Mouse (Mus musculus) hindbrain, embryonic 15.5 days (tissue): ENCODE measurements at regions not wholly inside any gene's neighbourhood (a gene's known extent, or its start where the extent isn't known, plus 50 kb on each side); places are given as distances from the start of the nearest gene placed in this dataset.
A peak's percentile ranks its signal among the peaks of the same experiment; 100 is the strongest.

Experiments
- ATAC-seq: fragments of 200-750 bp; cut with Nextera tagmentation; 2 replicates; pipeline ENCODE4 v1.8.0; 2017; ENCODE audit warnings: low read depth, moderate number of reproducible peaks, moderate TSS enrichment; ENCODE audit not compliant: low FRiP score
- H3K27ac ChIP-seq: fragments of 300-500 bp; sonication (generic); replicated peaks from 2 replicates; pipeline ENCODE4 v1.5.1; 2015; ENCODE audit warnings: mild to moderate bottlenecking, inconsistent platforms
- H3K27me3 ChIP-seq: fragments of 300-500 bp; sonication (generic); 2 replicates; pipeline ENCODE4 v1.6.1; 2015; ENCODE audit warnings: control low read depth, inconsistent platforms
- H3K36me3 ChIP-seq: fragments of 300-500 bp; sonication (generic); 2 replicates; pipeline ENCODE4 v1.6.1; 2015; ENCODE audit warnings: control low read depth, inconsistent platforms
- H3K4me1 ChIP-seq: fragments of 300-500 bp; sonication (generic); replicated peaks from 2 replicates; pipeline ENCODE4 v1.6.1; 2015; ENCODE audit warnings: control low read depth, inconsistent platforms
- H3K4me2 ChIP-seq: fragments of 300-500 bp; sonication (generic); 2 replicates; pipeline ENCODE4 v1.6.1; 2015; ENCODE audit warnings: moderate library complexity, mild to moderate bottlenecking, inconsistent platforms
- H3K4me3 ChIP-seq: fragments of 300-500 bp; sonication (generic); 2 replicates; pipeline ENCODE4 v1.5.1; 2015; ENCODE audit warnings: mild to moderate bottlenecking, inconsistent platforms
- H3K9ac ChIP-seq: fragments of 300-500 bp; sonication (generic); 2 replicates; pipeline ENCODE4 v1.6.1; 2015; ENCODE audit warnings: inconsistent platforms
- H3K9me3 ChIP-seq: fragments of 300-500 bp; sonication (generic); 2 replicates; pipeline ENCODE4 v1.6.1; 2016; ENCODE audit warnings: control low read depth, inconsistent platforms
- WGBS: fragments of 180-500 bp; shearing (Covaris S2); methylation state at CpG from one replicate; pipeline ENCODE4 v1.1.7; 2015; 5-methylcytosine and 5-hydroxymethylcytosine counted together

DNA sequence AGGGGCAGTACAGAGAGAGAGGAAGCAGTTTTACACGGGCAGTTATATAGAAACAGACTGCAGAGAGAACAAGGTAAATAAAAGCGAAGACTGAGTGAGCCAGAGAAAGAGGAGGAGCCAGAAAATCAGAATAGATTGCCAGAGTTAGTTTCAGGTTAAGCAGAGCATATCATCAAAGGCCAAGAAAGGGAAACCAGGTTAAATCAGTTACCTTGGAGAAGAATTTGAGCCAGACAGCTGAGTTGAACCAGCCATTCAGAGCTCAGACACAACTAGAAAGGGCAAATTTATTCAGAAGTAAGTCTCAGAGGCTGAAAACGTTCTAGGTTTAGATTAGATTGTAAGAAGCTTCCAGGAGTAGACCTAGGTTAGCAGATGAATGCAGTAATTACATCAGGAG, 858.6 kb downstream of the Adgrl3 start:
- Histone ChIP-seq H3K36me3 (no peaks in the 10 kb centered on the region), H3K27me3 (no peaks in the 10 kb centered on the region), H3K4me1 (no peaks in the 10 kb centered on the region), H3K4me2 (no peak overlapping the region), H3K9ac (no peak overlapping the region), H3K27ac (no peak overlapping the region), H3K4me3 (no peak overlapping the region), H3K9me3 (no peaks in the 10 kb centered on the region)
- WGBS, result 69% methylated on average over 3 of the region's 3 CpGs
- ATAC-seq, result no peak

DNA sequence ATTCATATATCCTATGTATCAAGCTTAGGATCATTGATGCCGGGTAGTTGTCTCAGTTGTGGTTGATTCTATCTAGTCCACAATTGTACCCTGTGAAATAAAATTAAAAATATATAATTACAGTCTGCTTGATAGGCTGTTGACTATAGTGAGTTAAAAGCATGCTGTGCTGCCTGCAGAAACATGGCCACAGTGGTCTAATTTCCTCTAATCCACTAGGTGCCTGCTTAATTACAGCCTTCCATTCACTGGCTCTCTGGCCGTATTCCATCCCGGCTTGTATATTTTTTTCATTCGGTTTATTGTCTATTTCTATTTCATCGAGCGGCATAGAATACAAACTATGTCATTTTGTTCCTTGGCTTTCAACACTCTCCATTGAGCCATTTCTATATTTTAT, 873.4 kb downstream of the Adgrl3 start:
- Histone ChIP-seq H3K4me3 (no peak overlapping the region), H3K9me3 (no peaks in the 10 kb centered on the region), H3K4me2 (no peak overlapping the region), H3K27ac (no peak overlapping the region), H3K27me3 (no peaks in the 10 kb centered on the region), H3K9ac (no peak overlapping the region), H3K36me3 (no peaks in the 10 kb centered on the region), H3K4me1 (no peaks in the 10 kb centered on the region)
- WGBS, result 72% methylated on average over 6 of the region's 6 CpGs
- ATAC-seq, result no peak

- no peaks in the 10 kb centered on the region for H3K9me3 ChIP-seq
- no peaks in the 10 kb centered on the region for H3K4me1 ChIP-seq
- H3K9ac ChIP-seq, result no peak overlapping the region
- no peaks in the 10 kb centered on the region for H3K36me3 ChIP-seq
- H3K4me3 ChIP-seq, result no peak overlapping the region
- H3K27me3 ChIP-seq, result no peaks in the 10 kb centered on the region
- no peak for ATAC-seq
- no peak overlapping the region for H3K4me2 ChIP-seq
- 87% methylated on average over 6 of the region's 6 CpGs for WGBS
- H3K27ac ChIP-seq, result no peak overlapping the region
Observed at GRCm38 (mm10) chr5:81909368-81909767, 889.4 kb downstream of the Adgrl3 start.

DNA sequence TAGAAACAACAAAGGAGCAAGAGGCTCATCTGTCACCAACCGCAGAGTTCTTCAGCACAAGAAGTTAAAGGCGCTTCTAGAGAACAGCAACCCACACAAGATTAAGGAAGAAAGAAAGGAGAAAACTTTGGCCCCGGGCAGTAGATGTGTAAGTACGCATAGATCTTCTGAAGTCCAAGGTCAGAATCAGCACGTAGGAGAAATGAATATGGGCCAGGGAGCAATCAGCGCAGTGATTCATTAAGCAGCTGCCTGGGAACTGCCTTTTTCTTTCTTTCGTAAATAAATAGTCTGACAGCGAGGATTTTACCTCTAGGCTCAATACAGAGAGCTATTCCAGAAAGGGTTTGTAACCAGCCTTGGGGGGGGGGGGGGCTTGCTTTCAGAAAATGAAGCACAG, 890.0 kb downstream of the Adgrl3 start:
- no peak overlapping the region for H3K27ac ChIP-seq
- H3K9me3 ChIP-seq, result no peaks in the 10 kb centered on the region
- no peak overlapping the region for H3K9ac ChIP-seq
- H3K4me2 ChIP-seq, result peak overlapping the region; percentile 17; the same call in 1 of the 2 replicates
- H3K27me3 ChIP-seq, result no peaks in the 10 kb centered on the region
- ATAC-seq, result no peak
- H3K4me3 ChIP-seq, result no peak overlapping the region
- no peaks in the 10 kb centered on the region for H3K36me3 ChIP-seq
- H3K4me1 ChIP-seq, result no peaks in the 10 kb centered on the region
- 49% methylated on average over 8 of the region's 8 CpGs for WGBS

GRCm38 (mm10) chr5:81916667-81917066, 896.7 kb downstream of the Adgrl3 start:
- no peak for ATAC-seq
- H3K9ac ChIP-seq, result no peak overlapping the region
- H3K4me3 ChIP-seq, result no peak overlapping the region
- H3K27ac ChIP-seq, result no peak overlapping the region
- H3K4me1 ChIP-seq, result no peaks in the 10 kb centered on the region
- H3K36me3 ChIP-seq, result no peaks in the 10 kb centered on the region
- H3K27me3 ChIP-seq, result no peaks in the 10 kb centered on the region
- no peaks in the 10 kb centered on the region for H3K9me3 ChIP-seq
- H3K4me2 ChIP-seq, result no peak overlapping the region

GRCm38 (mm10) chr5:81940798-81941197, 920.9 kb downstream of the Adgrl3 start:
- 89% methylated on average over 5 of the region's 5 CpGs for WGBS
- H3K4me2 ChIP-seq, result no peak overlapping the region
- no peak overlapping the region for H3K4me3 ChIP-seq
- H3K9me3 ChIP-seq, result no peaks in the 10 kb centered on the region
- no peaks in the 10 kb centered on the region for H3K36me3 ChIP-seq
- H3K4me1 ChIP-seq, result no peaks in the 10 kb centered on the region
- no peak overlapping the region for H3K27ac ChIP-seq
- H3K9ac ChIP-seq, result no peak overlapping the region
- no peak for ATAC-seq
- no peaks in the 10 kb centered on the region for H3K27me3 ChIP-seq

- Histone ChIP-seq H3K27me3 (no peaks in the 10 kb centered on the region), H3K36me3 (no peaks in the 10 kb centered on the region), H3K4me1 (no peaks in the 10 kb centered on the region), H3K27ac (no peak overlapping the region), H3K4me2 (peak overlapping the region; percentile 9; the same call in 1 of the 2 replicates), H3K9me3 (no peaks in the 10 kb centered on the region), H3K4me3 (no peak overlapping the region), H3K9ac (no peak overlapping the region)
- 69% methylated on average over 24 of the region's 24 CpGs for WGBS
- ATAC-seq, result peak; percentile 48; the same call in 1 of the 2 replicates
Observed at GRCm38 (mm10) chr5:81969685-81970524, 950.0 kb downstream of the Adgrl3 start.

DNA sequence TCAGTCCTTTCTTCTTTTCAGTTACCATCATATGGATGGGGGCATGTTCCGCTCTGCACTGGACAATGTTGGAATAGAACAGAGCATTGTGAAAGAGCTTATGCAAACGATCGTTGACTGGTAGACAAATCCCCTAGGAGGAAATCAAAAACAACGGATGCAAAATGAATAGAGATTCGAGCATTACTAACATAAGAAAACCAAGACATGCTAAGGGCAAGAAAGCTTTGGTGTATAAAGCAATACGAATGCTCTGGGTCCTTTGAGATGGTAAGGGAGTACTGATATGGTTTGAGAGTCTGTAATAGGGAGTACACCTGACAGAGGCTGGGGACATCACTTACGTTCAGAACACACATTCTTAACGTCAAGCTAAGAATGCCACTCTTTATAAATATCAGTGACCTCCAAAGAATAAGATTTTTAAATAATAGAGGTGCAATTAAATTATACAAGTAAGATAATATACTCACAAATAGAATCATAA, 950.6 kb downstream of the Adgrl3 start:
- no peak for ATAC-seq

GRCm38 (mm10) chr5:81976515-81976914, 956.6 kb downstream of the Adgrl3 start:
- no peaks in the 10 kb centered on the region for H3K4me1 ChIP-seq
- WGBS, result 93% methylated on average over 3 of the region's 3 CpGs
- no peaks in the 10 kb centered on the region for H3K27me3 ChIP-seq
- H3K36me3 ChIP-seq, result no peaks in the 10 kb centered on the region
- no peaks in the 10 kb centered on the region for H3K9me3 ChIP-seq
- H3K9ac ChIP-seq, result no peak overlapping the region
- H3K4me3 ChIP-seq, result no peak overlapping the region
- H3K27ac ChIP-seq, result no peak overlapping the region
- no peak for ATAC-seq
- no peak overlapping the region for H3K4me2 ChIP-seq

More for the DNA sequence above, 950.6 kb downstream of the Adgrl3 start:
- no peak overlapping the region for H3K4me3 ChIP-seq
- H3K27me3 ChIP-seq, result no peaks in the 10 kb centered on the region
- no peaks in the 10 kb centered on the region for H3K4me1 ChIP-seq
- H3K36me3 ChIP-seq, result no peaks in the 10 kb centered on the region
- H3K9me3 ChIP-seq, result no peaks in the 10 kb centered on the region
- WGBS, result 67% methylated on average over 8 of the region's 8 CpGs
- H3K27ac ChIP-seq, result no peak overlapping the region
- no peak overlapping the region for H3K9ac ChIP-seq
- H3K4me2 ChIP-seq, result peak overlapping the region; percentile 9; the same call in 1 of the 2 replicates

DNA sequence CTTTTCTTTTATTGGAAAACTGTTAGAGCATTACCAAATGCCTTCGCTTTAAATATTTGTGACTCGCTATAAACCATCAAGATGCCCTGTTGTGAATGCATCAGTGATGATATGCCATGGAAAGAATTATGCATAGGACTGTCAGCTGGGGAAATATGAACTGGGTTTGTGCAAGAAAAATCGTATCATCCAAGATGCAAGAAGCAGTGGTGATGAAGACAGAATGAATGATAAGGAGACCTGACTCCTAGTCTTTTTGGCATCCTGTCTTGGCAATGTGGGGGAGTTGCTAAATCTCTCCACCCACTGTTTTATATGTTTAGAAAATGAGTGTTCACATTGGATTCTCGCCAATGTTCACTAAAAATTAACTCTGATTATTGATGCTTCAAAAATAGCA, 963.4 kb downstream of the Adgrl3 start:
- Histone ChIP-seq H3K4me3 (no peak overlapping the region), H3K4me1 (no peaks in the 10 kb centered on the region), H3K27ac (no peak overlapping the region), H3K36me3 (no peaks in the 10 kb centered on the region), H3K27me3 (no peaks in the 10 kb centered on the region), H3K4me2 (no peak overlapping the region), H3K9ac (no peak overlapping the region), H3K9me3 (no peaks in the 10 kb centered on the region)
- 72% methylated on average over 4 of the region's 4 CpGs for WGBS
- no peak for ATAC-seq

DNA sequence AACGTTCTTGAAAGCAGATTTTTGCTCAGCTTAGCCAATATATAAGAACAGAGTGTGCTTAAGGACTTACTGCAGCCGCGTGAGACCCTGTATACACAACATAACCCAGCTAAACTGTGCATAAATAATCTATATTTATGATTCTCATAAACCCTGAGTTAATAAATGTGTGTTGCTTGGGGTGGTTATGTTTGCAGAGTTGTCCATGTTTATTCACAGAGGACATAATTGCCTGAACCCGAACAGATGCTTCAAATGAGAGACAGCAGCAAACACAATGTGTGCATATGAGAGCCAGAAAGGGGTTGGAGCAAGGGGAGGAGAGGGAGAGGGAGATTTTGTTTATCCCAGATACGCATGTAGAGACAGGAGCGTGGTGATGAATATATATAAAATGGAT, 968.1 kb downstream of the Adgrl3 start:
- Histone ChIP-seq H3K9me3 (no peaks in the 10 kb centered on the region), H3K4me3 (no peak overlapping the region), H3K36me3 (no peaks in the 10 kb centered on the region), H3K27ac (no peak overlapping the region), H3K4me2 (no peak overlapping the region), H3K9ac (no peak overlapping the region), H3K27me3 (no peaks in the 10 kb centered on the region), H3K4me1 (no peaks in the 10 kb centered on the region)
- 77% methylated on average over 6 of the region's 6 CpGs for whole genome bisulfite sequencing
- ATAC-seq, result no peak

DNA sequence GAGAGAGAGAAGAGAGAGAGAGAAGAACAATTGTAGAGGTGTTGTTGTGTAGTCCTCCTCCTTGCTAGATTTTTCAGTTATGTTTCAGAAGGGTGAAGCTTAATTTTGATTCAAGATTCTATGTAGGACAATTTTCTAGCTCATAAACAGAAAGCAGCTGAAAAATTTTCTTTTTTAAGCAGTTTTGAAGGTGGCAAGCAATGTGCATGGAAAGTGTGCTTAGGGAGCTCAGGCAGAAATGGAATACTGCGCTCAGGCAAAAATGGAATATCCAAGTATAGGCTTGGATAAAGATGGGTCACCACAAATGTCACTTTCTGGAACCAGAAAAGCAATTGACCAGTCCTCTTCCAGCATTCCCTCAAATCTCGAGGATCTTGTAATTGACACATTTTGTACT, 988.0 kb downstream of the Adgrl3 start:
- no peak for ATAC-seq
- Histone ChIP-seq H3K27ac (no peak overlapping the region), H3K4me1 (no peaks in the 10 kb centered on the region), H3K4me3 (no peak overlapping the region), H3K9me3 (no peaks in the 10 kb centered on the region), H3K4me2 (no peak overlapping the region), H3K36me3 (no peaks in the 10 kb centered on the region), H3K27me3 (no peaks in the 10 kb centered on the region), H3K9ac (no peak overlapping the region)
- 84% methylated on average over 2 of the region's 2 CpGs for WGBS

GRCm38 (mm10) chr5:82024126-82024525, 1004.2 kb downstream of the Adgrl3 start:
- no peaks in the 10 kb centered on the region for H3K9me3 ChIP-seq
- ATAC-seq, result no peak
- H3K36me3 ChIP-seq, result no peaks in the 10 kb centered on the region
- no peak overlapping the region for H3K4me3 ChIP-seq
- WGBS, result 4% methylated on average over 4 of the region's 4 CpGs
- H3K9ac ChIP-seq, result no peak overlapping the region
- H3K4me1 ChIP-seq, result 0 out of 2 replicates have a peak, but pooled peaks cover 4% of the 10 kb centered on the region
- H3K27ac ChIP-seq, result no peak overlapping the region
- H3K27me3 ChIP-seq, result no peaks in the 10 kb centered on the region
- H3K4me2 ChIP-seq, result no peak overlapping the region
